Mouse (Mus musculus) kidney, postnatal 0 days (tissue): ENCODE data around the gene Ulk1. TPM values are rescaled to one million over a fixed set of nuclear protein-coding genes. Genes with fewer than 3 reads are reported as not detected.
A peak's percentile ranks its signal among the peaks of the same experiment; 100 is the strongest.
"Not testable (repeated sequence)": the region's sequence is repeated elsewhere in the genome, so short reads cannot be mapped to it uniquely, and the experiment has no call there.

Experiments
- ATAC-seq: fragments of 200-750 bp; cut with Nextera tagmentation; replicated peaks from 2 replicates; pipeline ENCODE4 v1.8.0; 2017; ENCODE audit warnings: low read depth, moderate number of reproducible peaks, moderate TSS enrichment, moderate library complexity; ENCODE audit not compliant: low FRiP score
- DNase-seq: peaks from one replicate; pipeline ENCODE4 v3.0.0-alpha.2; 2016; ENCODE audit warnings: low spot score
- H3K27ac ChIP-seq: fragments of 300-500 bp; sonication (generic); 2 replicates; pipeline ENCODE4 v1.5.1; 2014; ENCODE audit warnings: mild to moderate bottlenecking
- H3K27me3 ChIP-seq: fragments of 300-500 bp; sonication (generic); 2 replicates; pipeline ENCODE4 v1.6.1; 2014; ENCODE audit warnings: low read length, mixed read lengths; ENCODE audit not compliant: insufficient read depth
- H3K36me3 ChIP-seq: fragments of 300-500 bp; sonication (generic); 2 replicates; pipeline ENCODE4 v1.6.1; 2014; ENCODE audit warnings: low read length, mixed read lengths; ENCODE audit not compliant: insufficient read depth
- H3K4me1 ChIP-seq: fragments of 300-500 bp; sonication (generic); replicated peaks from 2 replicates; pipeline ENCODE4 v1.6.1; 2014; ENCODE audit warnings: antibody characterized with exemption, low read length, mixed read lengths; ENCODE audit not compliant: insufficient read depth
- H3K4me2 ChIP-seq: fragments of 300-500 bp; sonication (generic); 2 replicates; pipeline ENCODE4 v1.6.1; 2014; ENCODE audit warnings: mild to moderate bottlenecking, low read length, moderate library complexity, mixed read lengths
- H3K4me3 ChIP-seq: fragments of 300-500 bp; sonication (generic); replicated peaks from 2 replicates; pipeline ENCODE4 v1.5.1; 2014; ENCODE audit warnings: low read depth, low read length
- H3K9ac ChIP-seq: fragments of 300-500 bp; sonication (generic); 2 replicates; pipeline ENCODE4 v1.6.1; 2014; ENCODE audit warnings: low read depth, low read length
- H3K9me3 ChIP-seq: fragments of 300-500 bp; sonication (generic); replicated peaks from 2 replicates; pipeline ENCODE4 v1.6.1; 2016; ENCODE audit warnings: low read length, inconsistent platforms, mixed read lengths
- CTCF ChIP-seq: IDR thresholded peaks from 2 replicates; pipeline ENCODE4 v1.5.1; 2016; ENCODE audit warnings: antibody characterized with exemption, low read depth, mild to moderate bottlenecking, moderate library complexity
- WGBS: fragments of 180-500 bp; shearing (Covaris S2); extraction: QIAGEN DNeasy Blood & Tissue Kit; methylation state at CpG from one replicate; pipeline ENCODE4 v1.1.7; 2014; 5-methylcytosine and 5-hydroxymethylcytosine counted together
- polyA plus RNA-seq: library from polyadenylated mRNA; unstranded; fragments of >200 nt; fragmentation: Nextera tagmentation; extraction: Ambion mirVana; gene quantifications from 2 replicates; pipeline ENCODE4 v1.2.1, GENCODE M21; 2015

Ulk1 gene
- polyA plus RNA-seq, 1 experiment from 2014 or later: 12.2 TPM

DNA sequence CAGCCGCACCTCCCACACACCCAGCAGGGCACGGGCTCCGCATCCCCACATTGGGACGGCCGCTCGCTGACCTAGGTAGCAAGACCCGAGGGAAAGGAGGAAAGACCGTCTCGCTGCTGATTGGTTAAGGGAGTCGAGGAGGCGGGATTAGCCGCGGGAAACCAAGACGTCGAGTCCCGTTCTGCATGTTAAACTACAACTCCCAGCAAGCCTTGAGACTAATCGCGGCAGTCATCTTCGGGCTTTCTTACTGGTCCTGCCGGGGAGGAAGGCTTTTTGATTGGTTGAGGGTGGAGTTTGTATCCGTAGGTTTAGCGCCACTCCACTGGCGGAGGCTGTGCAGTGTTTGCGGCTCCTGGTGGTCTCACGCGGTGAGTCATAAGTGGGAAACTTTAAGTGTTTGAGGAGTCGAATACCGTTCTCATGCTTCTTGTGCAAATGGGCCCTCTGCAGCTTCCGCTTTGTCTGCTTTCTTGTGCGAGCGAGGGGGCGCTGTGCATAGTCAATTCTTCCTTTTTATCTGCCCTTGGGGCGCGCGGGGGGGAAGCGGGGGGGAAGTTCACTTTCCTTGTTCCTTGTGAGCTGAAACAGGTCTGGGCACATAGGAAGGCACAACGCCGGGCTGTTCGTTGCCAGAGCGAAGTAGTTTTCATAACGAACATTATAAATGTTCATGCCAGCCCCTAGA lies 29.9 kb upstream of the Ulk1 start, which contains the start of the genes Hscb and Chek2:
TSS of gene Hscb (minus strand) at position 100 of the 688 bp plus-strand sequence.
TSS of gene Chek2 (plus strand) at position 302 of the 688 bp plus-strand sequence.
- ATAC-seq: peak; percentile 98
- H3K36me3 ChIP-seq: no peaks in the 10 kb centered on the region
- peak; percentile 100 for DNase-seq
- under 1% methylated on average over 41 of the region's 41 CpGs for WGBS
- peaks cover 6% of the 10 kb centered on the region; the same call in 1 of the 2 replicates for H3K4me1 ChIP-seq
- H3K4me2 ChIP-seq: peak within 1 kb of the TSS; percentile 82
- no peaks in the 10 kb centered on the region for H3K9me3 ChIP-seq
- TF ChIP-seq CTCF: peak; percentile 59
- H3K4me3 ChIP-seq: peak within 1 kb of the TSS; percentile 66
- H3K9ac ChIP-seq: peak within 1 kb of the TSS; percentile 68
- no peaks in the 10 kb centered on the region for H3K27me3 ChIP-seq
- H3K27ac ChIP-seq: peak within 1 kb of the TSS; percentile 91

DNA sequence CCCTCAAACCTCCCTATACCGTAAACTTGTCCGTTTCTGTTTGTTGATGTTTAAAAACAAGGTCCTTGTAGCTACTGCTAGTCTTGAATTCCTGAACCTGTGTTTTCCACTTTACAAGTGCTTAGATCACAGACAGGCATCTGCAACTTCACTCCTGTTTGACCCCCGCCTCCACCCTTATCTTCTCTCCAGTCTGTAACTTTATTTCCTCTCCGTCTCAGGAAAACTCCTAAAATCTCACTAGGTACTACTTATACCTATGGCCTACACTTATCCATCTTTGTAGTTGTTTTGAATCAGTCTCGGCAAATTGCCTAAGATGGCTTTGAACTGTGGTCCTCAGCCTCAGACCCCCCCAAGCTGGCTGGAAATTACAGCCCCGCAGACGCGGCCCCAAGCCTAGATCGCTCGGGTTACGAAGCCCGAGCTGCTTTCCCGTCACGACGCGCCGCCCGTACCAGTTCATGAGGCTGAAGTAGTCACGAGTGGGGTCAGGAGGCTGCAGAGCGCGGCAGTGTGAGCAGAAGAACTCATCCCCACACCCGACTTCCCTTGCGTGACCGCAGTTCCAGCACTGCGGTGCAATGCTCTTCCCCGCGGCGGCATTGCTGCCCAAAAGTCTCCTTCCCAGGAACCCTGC lies 29.3 kb upstream of the Ulk1 start:
- no peak for TF ChIP-seq CTCF
- Histone ChIP-seq H3K4me3 (peak overlapping the region; percentile 66), H3K27ac (peak overlapping the region; percentile 91), H3K4me1 (peaks cover 6% of the 10 kb centered on the region; the same call in 1 of the 2 replicates), H3K9ac (peak overlapping the region; percentile 68), H3K36me3 (no peaks in the 10 kb centered on the region), H3K4me2 (peak overlapping the region; percentile 82), H3K9me3 (no peaks in the 10 kb centered on the region), H3K27me3 (no peaks in the 10 kb centered on the region)
- no peak for ATAC-seq
- 6% methylated on average over 28 of the region's 28 CpGs for WGBS
- peak; percentile 21 for DNase-seq

DNA sequence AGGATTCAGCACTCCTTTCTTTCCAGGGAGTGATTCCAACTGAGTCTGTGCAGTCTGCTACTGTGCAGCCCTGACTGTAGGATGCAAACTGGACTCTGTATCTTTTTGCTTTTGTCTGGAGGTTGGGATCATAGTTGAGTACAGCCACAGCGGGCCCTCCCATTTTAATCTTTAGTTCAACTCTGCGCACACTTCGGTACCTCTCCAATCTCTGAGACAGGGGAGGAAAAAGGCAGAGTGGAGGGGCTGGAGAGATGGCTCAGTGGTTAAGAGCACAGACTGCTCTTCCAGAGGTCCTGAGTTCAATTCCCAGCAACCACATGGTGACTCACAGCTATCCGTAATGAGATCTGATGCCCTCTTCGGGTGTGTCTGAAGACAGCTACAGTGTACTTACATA lies 28.1 kb upstream of the Ulk1 start:
- H3K27me3 ChIP-seq, H3K27ac ChIP-seq, H3K36me3 ChIP-seq, H3K9me3 ChIP-seq, H3K4me3 ChIP-seq, H3K4me1 ChIP-seq, H3K9ac ChIP-seq, ATAC-seq, DNase-seq, H3K4me2 ChIP-seq: not testable (repeated sequence)
- WGBS: 96% methylated on average over 5 of the region's 5 CpGs

DNA sequence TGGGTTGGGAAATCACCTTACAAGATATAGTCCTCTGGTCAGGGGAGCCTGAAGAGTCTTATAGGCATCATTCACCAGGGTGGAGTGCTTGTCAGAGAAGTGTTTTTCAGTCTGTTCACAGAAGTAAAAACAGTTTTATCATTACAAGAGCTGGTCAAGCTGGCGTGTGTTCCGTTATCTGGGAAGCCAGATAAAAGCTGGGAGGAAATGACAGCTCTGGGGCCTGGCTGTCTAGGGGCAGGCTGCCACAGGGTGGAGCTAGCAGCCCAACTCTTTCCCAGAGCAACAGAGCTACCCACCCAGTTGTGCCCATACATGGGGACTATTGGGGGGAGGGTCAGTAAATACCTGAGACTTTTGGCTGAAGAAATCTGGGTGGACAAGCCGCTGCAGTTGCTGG lies 26.1 kb upstream of the Ulk1 start:
- H3K9me3 ChIP-seq: no peaks in the 10 kb centered on the region
- WGBS: 23% methylated on average over 3 of the region's 3 CpGs
- no peak overlapping the region for H3K27ac ChIP-seq
- H3K27me3 ChIP-seq: no peaks in the 10 kb centered on the region
- no peak overlapping the region for H3K4me3 ChIP-seq
- 0 out of 2 replicates have a peak, but pooled peaks cover 8% of the 10 kb centered on the region for H3K36me3 ChIP-seq
- TF ChIP-seq CTCF: peak; percentile 74
- ATAC-seq (no peak), DNase-seq (peak; percentile 69)
- peaks cover 6% of the 10 kb centered on the region; the same call in 1 of the 2 replicates for H3K4me1 ChIP-seq
- H3K9ac ChIP-seq: no peak overlapping the region
- no peak overlapping the region for H3K4me2 ChIP-seq

DNA sequence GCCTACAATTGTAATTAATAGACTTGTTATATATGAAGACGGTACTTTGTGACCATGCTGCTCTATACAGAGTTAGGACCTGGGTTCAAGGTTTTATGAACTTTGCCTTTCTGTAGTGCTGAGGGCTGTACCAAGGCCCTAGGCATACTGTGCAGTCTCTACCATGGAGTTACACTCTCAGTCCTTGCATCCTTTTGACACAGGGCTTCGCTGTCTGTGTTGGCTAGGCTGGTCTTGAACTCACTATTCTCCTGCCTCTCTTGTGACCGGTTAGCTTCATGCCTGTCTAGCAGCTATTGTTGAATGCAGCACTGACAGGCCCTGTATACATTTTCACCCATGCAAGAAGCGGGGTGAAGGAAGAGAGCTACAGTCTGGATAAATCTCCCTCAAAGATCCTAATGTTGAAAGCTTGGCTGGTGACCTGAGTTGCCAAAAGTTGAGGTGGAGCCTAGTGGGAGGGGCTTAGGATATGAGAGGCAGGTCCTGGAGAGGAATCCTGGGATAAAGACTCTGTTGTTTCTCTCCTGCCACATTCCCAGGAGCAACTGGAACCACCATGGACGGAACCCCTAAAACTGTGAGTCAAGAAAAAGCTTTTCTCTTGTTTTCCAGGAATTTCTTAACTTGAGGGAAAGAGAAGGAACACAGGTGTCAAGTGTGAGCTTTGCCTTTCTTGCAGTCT lies 21.3 kb upstream of the Ulk1 start:
- no peak for ATAC-seq
- WGBS: 94% methylated on average over 5 of the region's 5 CpGs
- TF ChIP-seq CTCF: no peak
- Histone ChIP-seq H3K9ac (no peak overlapping the region), H3K4me1 (peaks cover 3% of the 10 kb centered on the region; the same call in 1 of the 2 replicates), H3K27me3 (no peaks in the 10 kb centered on the region), H3K4me2 (no peak overlapping the region), H3K27ac (no peak overlapping the region), H3K4me3 (no peak overlapping the region), H3K36me3 (0 out of 2 replicates have a peak, but pooled peaks cover 8% of the 10 kb centered on the region), H3K9me3 (no peaks in the 10 kb centered on the region)
- no peak for DNase-seq

GRCm38 (mm10) chr5:110827576-110827975 lies 17.7 kb upstream of the Ulk1 start:
- Histone ChIP-seq H3K36me3 (0 out of 2 replicates have a peak, but pooled peaks cover 5% of the 10 kb centered on the region), H3K27ac (peak overlapping the region; percentile 85), H3K9ac (no peak overlapping the region), H3K4me3 (no peak overlapping the region), H3K27me3 (no peaks in the 10 kb centered on the region), H3K4me2 (no peak overlapping the region), H3K4me1 (peaks cover 3% of the 10 kb centered on the region; the same call in 1 of the 2 replicates), H3K9me3 (no peaks in the 10 kb centered on the region)
- DNase-seq (no peak), ATAC-seq (0 out of 2 replicates have a peak, but pooled peaks have one; percentile 25)
- WGBS: 77% methylated on average over 5 of the region's 5 CpGs
- TF ChIP-seq CTCF: no peak
